Mouse (Mus musculus) heart, adult 2 months (tissue): ENCODE data around the gene Mysm1. TPM values are rescaled to one million over a fixed set of nuclear protein-coding genes. Genes with fewer than 3 reads are reported as not detected.

Experiments
- DNase-seq, 2 experiments: peaks; one replicate each; pipeline ENCODE4 v3.0.0; 2021
- H3K27ac ChIP-seq: fragments of 200-600 bp; 2 replicates; pipeline ENCODE4 v1.8.1; 2022
- H3K27me3 ChIP-seq: fragments of 200-500 bp; 2 replicates; pipeline ENCODE4 v1.6.1; 2012; ENCODE audit warnings: mild to moderate bottlenecking, low read length, inconsistent platforms, mixed read lengths; ENCODE audit not compliant: control insufficient read depth, insufficient read depth
- H3K36me3 ChIP-seq: fragments of 200-500 bp; 2 replicates; pipeline ENCODE4 v1.6.1; 2012; ENCODE audit warnings: low read length, inconsistent platforms; ENCODE audit not compliant: control insufficient read depth, insufficient read depth
- H3K4me1 ChIP-seq: fragments of 200-500 bp; 2 replicates; pipeline ENCODE4 v1.6.1; 2011; ENCODE audit warnings: low read length; ENCODE audit not compliant: control insufficient read depth, insufficient read depth
- H3K4me3 ChIP-seq: fragments of 200-600 bp; 2 replicates; pipeline ENCODE4 v1.8.1; 2022
- H3K79me2 ChIP-seq: fragments of 200-500 bp; replicated peaks from 2 replicates; pipeline ENCODE4 v1.6.1; 2012; ENCODE audit warnings: mild to moderate bottlenecking, inconsistent platforms, low read length, moderate library complexity, mixed read lengths; ENCODE audit not compliant: control insufficient read depth, insufficient read depth
- H3K9ac ChIP-seq: fragments of 200-500 bp; 2 replicates; pipeline ENCODE4 v1.6.1; 2012; ENCODE audit warnings: low read depth, mild to moderate bottlenecking, control low read depth, inconsistent platforms, low read length, mixed read lengths
- CTCF ChIP-seq: fragments of 200-600 bp; IDR thresholded peaks from 2 replicates; pipeline ENCODE4 v1.8.1; 2022; ENCODE audit warnings: antibody characterized with exemption, mild to moderate bottlenecking, moderate library complexity
- EP300 ChIP-seq: fragments of 200-500 bp; IDR thresholded peaks from 2 replicates; pipeline ENCODE4 v1.6.1; 2011; ENCODE audit warnings: low read depth, low read length, control low read depth; ENCODE audit not compliant: insufficient read depth
- POLR2A ChIP-seq: fragments of 200-500 bp; IDR thresholded peaks from 2 replicates; pipeline ENCODE4 v1.6.1; 2011; ENCODE audit warnings: mild to moderate bottlenecking, low read depth, low read length, control low read depth; ENCODE audit not compliant: insufficient read depth
- WGBS: fragments of 180-500 bp; shearing (Covaris S2); methylation state at CpG from one replicate; pipeline ENCODE4 v1.1.7; 2018; 5-methylcytosine and 5-hydroxymethylcytosine counted together
- intact Hi-C: fragments of 180-260 bp; cut with DNase I; formaldehyde crosslinking; loops from one replicate; pipeline ENCODE4 v1.15.1; 2025
- long read RNA-seq: library from polyadenylated mRNA; stranded (forward); transcript quantifications from one replicate; pipeline ENCODE4 v2.0.0, GENCODE M21; 2021
- polyA plus RNA-seq: library from polyadenylated mRNA; depleted of rRNA; stranded (reverse); fragments of >200 nt; gene quantifications from 2 replicates; pipeline ENCODE4 v1.2.3, GENCODE M21; 2012; rRNA removed
- total RNA-seq, 2 experiments: library from RNA; stranded (reverse); gene quantifications; 2 replicates each; pipeline ENCODE4 v1.2.3; 2021

Gene Mysm1
- total RNA-seq (10 to 100 TPM in 1 of 2 experiments, 1 to 10 TPM in 1; 9.2 to 10.7 TPM), polyA plus RNA-seq (2.7 and 4.7 TPM in 2 replicates)
- long read RNA-seq, partial matches to known transcripts = 2 of 3 reads
- long read RNA-seq, other reads (novel, unspliced or antisense) = 0 of 3 reads

GRCm38 (mm10) chr4:94978590-94979499, at the start of gene Mysm1:
Mysm1 (minus strand) TSS chr4:94979100.
- intact Hi-C loops = no loop called here
- Histone ChIP-seq H3K4me1 (peaks cover 4% of the 10 kb centered on the region), H3K36me3 (no peaks in the 10 kb centered on the region; the same call in 1 of the 2 replicates), H3K79me2 (peaks cover 6% of the 10 kb centered on the region), H3K27me3 (no peaks in the 10 kb centered on the region), H3K4me3 (peak within 1 kb of the TSS; percentile 98), H3K9ac (peak within 1 kb of the TSS; percentile 95), H3K27ac (peak within 1 kb of the TSS; percentile 88)
- TF ChIP-seq EP300 = 0 out of 2 replicates have a peak, but pooled peaks have one; percentile 26
- peak; percentile 98 for TF ChIP-seq POLR2A
- peak; percentile 19; the same call in 1 of the 2 replicates for TF ChIP-seq CTCF
- peak; percentile 95 to 98 for DNase-seq
- WGBS = under 1% methylated on average over 69 of the region's 69 CpGs

DNA sequence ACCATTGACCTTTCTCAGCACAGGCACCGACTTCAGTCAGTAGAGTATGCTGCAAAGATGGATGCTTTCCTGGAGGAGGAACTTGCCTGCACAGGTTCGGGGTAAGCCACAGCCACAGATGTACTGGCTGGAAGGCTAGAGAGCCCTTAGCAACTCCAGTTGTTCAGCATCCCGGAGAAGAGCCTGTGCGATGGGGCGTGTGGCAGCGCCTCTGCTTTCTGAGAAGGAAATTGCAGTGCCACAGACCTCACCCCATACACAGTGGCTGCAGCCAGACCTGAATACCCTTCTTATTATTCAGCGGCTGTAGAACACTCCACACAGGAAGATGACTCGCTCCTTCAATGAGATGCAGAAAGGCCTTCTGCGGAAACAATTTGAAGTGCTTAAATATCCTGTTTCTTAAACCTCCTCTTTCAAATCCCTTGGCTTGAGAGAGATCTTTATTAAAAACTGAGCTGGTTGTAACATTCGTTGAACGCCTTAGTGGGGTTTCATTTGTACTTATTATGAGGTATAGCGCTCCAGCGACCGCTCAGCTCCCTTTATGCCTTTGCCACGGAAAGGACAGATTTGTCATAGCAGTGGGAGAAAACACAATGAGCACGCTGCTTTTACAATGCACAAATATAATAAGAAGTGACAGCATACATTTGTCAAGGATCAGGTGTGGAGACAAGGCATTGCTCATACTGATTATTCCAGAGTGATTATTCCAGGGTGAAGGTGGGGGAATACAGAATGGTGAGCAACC, 47.1 kb upstream of the Mysm1 start:
- intact Hi-C loops = no loop called here
- H3K27me3 ChIP-seq = no peaks in the 10 kb centered on the region

GRCm38 (mm10) chr4:95023350-95023953, 44.6 kb upstream of the Mysm1 start:
- Histone ChIP-seq H3K79me2 (no peaks in the 10 kb centered on the region), H3K27me3 (no peaks in the 10 kb centered on the region), H3K4me3 (no peak overlapping the region), H3K9ac (no peak overlapping the region), H3K4me1 (no peaks in the 10 kb centered on the region), H3K36me3 (no peaks in the 10 kb centered on the region), H3K27ac (no peak overlapping the region)
- DNase-seq = no peak
- TF ChIP-seq EP300 (no peak), POLR2A (no peak), CTCF (no peak)
- 70% methylated on average over 12 of the region's 12 CpGs for WGBS
- intact Hi-C loops = no loop called here

More for the DNA sequence above, 47.1 kb upstream of the Mysm1 start:
- DNase-seq = no peak
- 69% methylated on average over 16 of the region's 16 CpGs for WGBS
- no peak overlapping the region for H3K4me3 ChIP-seq
- no peaks in the 10 kb centered on the region for H3K79me2 ChIP-seq
- H3K4me1 ChIP-seq = no peaks in the 10 kb centered on the region
- no peak for TF ChIP-seq EP300
- TF ChIP-seq CTCF = no peak
- TF ChIP-seq POLR2A = no peak
- H3K9ac ChIP-seq = no peak overlapping the region
- H3K36me3 ChIP-seq = no peaks in the 10 kb centered on the region
- no peak overlapping the region for H3K27ac ChIP-seq

- DNase-seq = no peak
- intact Hi-C loops = no loop called here
- TF ChIP-seq POLR2A = no peak
- TF ChIP-seq CTCF = no peak
- no peak for TF ChIP-seq EP300
- 79% methylated on average over 12 of the region's 12 CpGs for WGBS
- H3K4me3 ChIP-seq = no peak overlapping the region
- H3K27me3 ChIP-seq = no peaks in the 10 kb centered on the region
- H3K4me1 ChIP-seq = no peaks in the 10 kb centered on the region
- no peaks in the 10 kb centered on the region for H3K36me3 ChIP-seq
- H3K9ac ChIP-seq = no peak overlapping the region
- H3K79me2 ChIP-seq = no peaks in the 10 kb centered on the region
- H3K27ac ChIP-seq = no peak overlapping the region
Measured at GRCm38 (mm10) chr4:95021649-95022637, 43.0 kb upstream of the Mysm1 start.

- Histone ChIP-seq H3K27me3 (no peaks in the 10 kb centered on the region), H3K79me2 (no peaks in the 10 kb centered on the region), H3K9ac (no peak overlapping the region), H3K27ac (no peak overlapping the region), H3K36me3 (no peaks in the 10 kb centered on the region), H3K4me3 (no peak overlapping the region), H3K4me1 (no peaks in the 10 kb centered on the region)
- intact Hi-C loops = no loop called here
- TF ChIP-seq CTCF = no peak
- TF ChIP-seq EP300 = no peak
- no peak for TF ChIP-seq POLR2A
- no peak for DNase-seq
- 91% methylated on average over 2 of the region's 2 CpGs for WGBS
Measured at GRCm38 (mm10) chr4:95020201-95020600, 41.3 kb upstream of the Mysm1 start.
